Mouse (Mus musculus) embryonic fibroblast, embryonic 13.5 days (primary cell): ENCODE results near the gene Pde11a.

Experiments used
- CTCF ChIP-seq: IDR thresholded peaks from 2 replicates; pipeline ENCODE4 v1.5.1; 2011; ENCODE audit warnings: mild to moderate bottlenecking, control low read depth, low read length, moderate library complexity, borderline replicate concordance; ENCODE audit not compliant: insufficient read depth
- POLR2A ChIP-seq: IDR thresholded peaks from 2 replicates; pipeline ENCODE4 v1.6.1; 2011; ENCODE audit warnings: low read depth, mild to moderate bottlenecking, control low read depth, low read length, moderate library complexity

DNA sequence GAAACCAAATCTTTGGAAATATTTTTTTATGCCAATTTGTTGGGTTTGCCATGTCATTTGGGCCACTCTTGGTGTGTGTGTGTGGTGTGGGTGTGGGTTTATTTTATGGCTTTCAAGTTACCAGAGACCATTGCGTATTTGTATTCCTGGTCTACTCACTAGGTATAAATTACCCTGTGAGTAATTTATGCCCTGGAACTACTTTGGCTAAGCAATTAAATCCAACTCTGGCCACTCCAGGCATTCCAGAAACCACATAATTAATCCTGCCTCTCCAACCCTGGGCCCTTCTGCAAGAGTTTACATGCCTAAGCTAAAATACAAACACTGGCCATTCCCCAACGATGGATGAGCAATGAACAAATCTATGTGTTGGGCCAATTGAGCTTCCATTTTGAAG, 261.7 kb downstream of the Pde11a start:
- TF ChIP-seq CTCF, result no peak
- TF ChIP-seq POLR2A, result no peak
